Mouse (Mus musculus): Measurements from ENCODE around the gene Olfr1277.

The Olfr1277 gene

GRCm38 (mm10) chr2:111274006-111274405, at the start of gene Olfr1277:
Olfr1277 (minus strand) TSS chr2:111274106.
- DNase-seq (ENCODE audit: low spot score), result no peak

GRCm38 (mm10) chr2:111313717-111314116, 39.8 kb upstream of the Olfr1277 start, which contains the start of gene Olfr1280:
Olfr1280 (plus strand) TSS chr2:111314017.
- no peak for DNase-seq (ENCODE audit: low spot score)

- no peak for DNase-seq (ENCODE audit: low spot score)
Measured at GRCm38 (mm10) chr2:111300374-111300773, 26.5 kb upstream of the Olfr1277 start, which contains the start of gene Olfr1279. Olfr1279 (plus strand) TSS chr2:111300635.

GRCm38 (mm10) chr2:111298541-111298940, 24.6 kb upstream of the Olfr1277 start:
- no peak for DNase-seq (ENCODE audit: low spot score)

GRCm38 (mm10) chr2:111289836-111290235, 15.9 kb upstream of the Olfr1277 start, which contains the start of gene Olfr1278:
Olfr1278 (plus strand) TSS chr2:111290136.
- no peak for DNase-seq (ENCODE audit: low spot score)

GRCm38 (mm10) chr2:111254216-111254615, 19.7 kb downstream of the Olfr1277 start, which contains the start of gene Olfr1276:
Olfr1276 (plus strand) TSS chr2:111254516.
- DNase-seq (ENCODE audit: low spot score), result no peak

- DNase-seq (ENCODE audit: low spot score), result no peak
Measured at GRCm38 (mm10) chr2:111235186-111235585, 38.7 kb downstream of the Olfr1277 start, which contains the start of gene Olfr1275. Olfr1275 (minus strand) TSS chr2:111235286.

- DNase-seq (ENCODE audit: low spot score), result no peak
Measured at GRCm38 (mm10) chr2:111229502-111229901, 44.4 kb downstream of the Olfr1277 start, which contains the start of gene 4930430A15Rik. 4930430A15Rik (minus strand) TSS chr2:111229602.
